Mouse (Mus musculus): ENCODE measurements around the gene Tshz2. TPM values are rescaled to one million over a fixed set of nuclear protein-coding genes. Genes with fewer than 3 reads are reported as not detected.
"Not testable (repeated sequence)": the region's sequence is repeated elsewhere in the genome, so short reads cannot be mapped to it uniquely, and the experiment has no call there.

Gene Tshz2
- 18.9 and 42.6 TPM in 2 replicates for polyA plus RNA-seq (2012; rRNA removed)

DNA sequence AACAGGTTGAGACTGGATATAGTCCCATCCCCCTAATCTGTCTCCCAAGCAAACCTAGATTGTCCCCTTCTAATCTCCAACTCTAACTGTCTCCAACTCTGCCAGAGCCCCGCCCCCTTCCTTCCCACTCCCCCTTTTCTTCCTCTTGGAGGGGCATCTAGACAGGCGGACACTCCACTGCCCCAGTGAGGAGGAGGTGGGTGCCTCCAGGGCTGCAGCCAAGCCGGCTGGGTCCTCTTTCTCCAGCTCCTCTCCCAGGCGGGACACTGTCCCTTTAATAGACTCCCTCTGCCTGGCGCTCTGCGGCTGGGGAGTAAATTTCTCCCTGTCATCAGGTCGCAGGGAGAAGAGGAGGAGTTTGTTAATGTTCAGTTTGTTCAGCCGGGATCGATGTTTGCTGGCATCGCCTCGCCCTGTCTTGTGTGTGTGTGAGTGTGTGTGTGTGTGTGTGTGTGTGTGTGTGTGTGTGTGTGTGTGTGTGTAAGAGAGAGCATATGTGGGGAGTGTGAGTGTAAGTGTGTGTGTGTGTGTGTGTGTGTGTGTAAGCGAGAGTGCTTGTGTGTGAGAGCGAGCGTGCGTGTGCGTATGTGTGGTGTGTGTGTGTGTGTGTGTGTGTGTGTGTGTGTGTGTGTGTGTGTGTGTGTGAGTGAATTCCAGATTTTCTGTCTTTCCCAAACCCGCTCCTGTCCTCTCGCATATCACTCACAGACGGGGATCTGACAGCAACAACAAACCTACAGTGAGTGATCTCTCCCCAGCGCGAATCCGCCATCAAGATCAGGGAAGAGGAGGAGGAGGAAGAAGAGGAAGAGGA lies at the start of gene Tshz2:
Tshz2 (plus strand) TSS at position 676 of the 814 bp plus-strand sequence.
- DNase-seq (ENCODE audit: low read depth): peak; percentile 86
- TF ChIP-seq POLR2A (IDR thresholded peaks at IDR 0.05; ENCODE audit: borderline replicate concordance, extremely low read depth, insufficient read depth, insufficient read length, poor library complexity, severe bottlenecking): no peak
- no peak for TF ChIP-seq CTCF (IDR thresholded peaks at IDR 0.05; ENCODE audit: borderline replicate concordance, extremely low read depth, insufficient read depth, insufficient read length)

DNA sequence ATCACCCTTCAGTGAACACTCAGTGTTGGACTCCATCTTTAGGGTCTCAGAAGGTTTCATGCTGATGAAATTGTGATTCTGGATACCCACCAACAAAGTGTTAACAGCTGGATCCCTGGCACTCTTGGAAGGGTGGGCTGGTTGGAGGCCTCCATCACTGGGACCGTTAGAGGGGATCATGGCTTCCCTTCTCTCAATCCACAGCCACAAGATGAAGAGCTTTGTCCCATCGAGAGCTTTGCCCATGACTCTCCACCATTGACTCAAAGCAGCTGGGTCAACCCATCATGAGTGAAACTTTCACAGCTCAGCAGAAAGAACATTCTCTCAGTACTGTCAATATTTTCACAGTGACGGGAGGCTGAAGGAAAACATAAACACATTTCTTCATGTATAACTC lies 49.3 kb upstream of the Tshz2 start:
- TF ChIP-seq CTCF (IDR thresholded peaks at IDR 0.05; ENCODE audit: borderline replicate concordance, extremely low read depth, insufficient read depth, insufficient read length) (no peak), POLR2A (IDR thresholded peaks at IDR 0.05; ENCODE audit: borderline replicate concordance, extremely low read depth, insufficient read depth, insufficient read length, poor library complexity, severe bottlenecking) (no peak)

DNA sequence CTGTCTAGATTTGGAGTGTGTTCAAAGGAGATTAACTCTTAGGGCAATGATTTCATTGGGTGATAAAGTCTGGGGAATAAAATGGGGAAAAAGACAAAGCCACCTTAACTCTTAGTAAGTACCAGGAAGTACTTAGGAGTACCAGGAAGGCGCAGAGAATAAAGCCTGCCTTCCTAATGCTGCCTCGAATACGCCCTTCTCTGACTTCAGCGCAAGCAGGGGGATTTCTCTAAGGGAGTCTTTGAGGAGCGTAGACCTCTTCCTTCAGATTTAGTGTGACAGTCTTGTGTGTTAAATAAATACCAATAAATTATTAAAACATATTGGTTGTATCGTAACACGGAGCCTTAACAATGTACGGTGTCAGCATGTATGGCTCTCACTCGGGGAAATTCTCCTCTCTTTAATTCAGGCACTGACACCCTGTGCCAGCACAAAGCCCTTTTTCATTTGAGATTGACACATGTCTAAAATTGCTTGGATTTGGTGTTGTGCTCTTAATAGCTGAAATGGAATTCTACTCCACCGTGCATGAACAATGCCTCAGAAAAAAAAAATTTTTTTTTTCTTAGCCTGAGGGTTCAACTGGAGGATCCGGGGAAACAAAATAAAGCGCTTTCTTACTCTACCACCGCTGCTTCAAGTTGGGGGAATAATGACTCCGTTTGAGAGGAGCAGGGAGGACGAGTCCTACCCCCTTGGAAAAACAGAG lies 47.9 kb upstream of the Tshz2 start:
- TF ChIP-seq POLR2A (IDR thresholded peaks at IDR 0.05; ENCODE audit: borderline replicate concordance, extremely low read depth, insufficient read depth, insufficient read length, poor library complexity, severe bottlenecking): no peak
- no peak for TF ChIP-seq CTCF (IDR thresholded peaks at IDR 0.05; ENCODE audit: borderline replicate concordance, extremely low read depth, insufficient read depth, insufficient read length)
- peak; percentile 60 for DNase-seq (ENCODE audit: low read depth)

More for the DNA sequence above, 49.3 kb upstream of the Tshz2 start:
- no peak for DNase-seq (ENCODE audit: low read depth)

GRCm38 (mm10) chr2:169585631-169586285 lies 47.1 kb upstream of the Tshz2 start:
- no peak for TF ChIP-seq POLR2A (IDR thresholded peaks at IDR 0.05; ENCODE audit: borderline replicate concordance, extremely low read depth, insufficient read depth, insufficient read length, poor library complexity, severe bottlenecking)
- no peak for DNase-seq (ENCODE audit: low read depth)

DNA sequence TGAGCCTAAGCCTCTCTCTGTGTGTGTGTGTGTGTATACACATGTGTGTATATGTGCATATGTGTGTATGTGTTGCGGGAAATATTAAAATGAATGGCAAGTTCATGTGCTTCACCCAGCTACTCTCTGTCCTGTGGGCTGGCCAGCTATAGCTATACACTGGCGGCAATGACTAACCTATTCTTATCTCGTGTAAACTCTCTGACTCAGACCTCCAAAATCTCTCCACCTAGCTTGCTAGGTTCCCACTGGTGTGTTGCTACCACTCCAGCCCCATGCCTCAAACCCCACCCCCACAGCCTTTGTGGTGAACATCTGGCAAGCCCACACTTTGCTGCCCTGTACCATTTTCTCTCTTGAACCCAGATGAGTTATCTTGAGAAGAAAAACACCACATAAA lies 46.1 kb upstream of the Tshz2 start:
- DNase-seq (ENCODE audit: low read depth): no peak
- TF ChIP-seq CTCF (IDR thresholded peaks at IDR 0.05; ENCODE audit: borderline replicate concordance, extremely low read depth, insufficient read depth, insufficient read length): no peak
- no peak for TF ChIP-seq POLR2A (IDR thresholded peaks at IDR 0.05; ENCODE audit: borderline replicate concordance, extremely low read depth, insufficient read depth, insufficient read length, poor library complexity, severe bottlenecking)

DNA sequence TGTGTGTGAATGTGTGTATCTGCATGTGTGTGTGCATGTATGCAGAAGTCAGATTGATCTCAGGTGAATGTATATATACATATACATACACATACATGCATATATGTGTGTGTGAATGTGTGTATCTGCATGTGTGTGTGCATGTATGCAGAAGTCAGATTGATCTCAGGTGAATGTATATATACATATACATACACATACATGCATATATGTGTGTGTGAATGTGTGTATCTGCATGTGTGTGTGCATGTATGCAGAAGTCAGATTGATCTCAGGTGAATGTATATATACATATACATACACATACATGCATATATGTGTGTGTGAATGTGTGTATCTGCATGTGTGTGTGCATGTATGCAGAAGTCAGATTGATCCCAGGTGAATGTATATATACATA lies 45.2 kb upstream of the Tshz2 start, which contains the start of gene Gm11011:
Gm11011 (minus strand) TSS at position 101 of the 400 bp plus-strand sequence.
- DNase-seq (ENCODE audit: low read depth): not testable (repeated sequence)

DNA sequence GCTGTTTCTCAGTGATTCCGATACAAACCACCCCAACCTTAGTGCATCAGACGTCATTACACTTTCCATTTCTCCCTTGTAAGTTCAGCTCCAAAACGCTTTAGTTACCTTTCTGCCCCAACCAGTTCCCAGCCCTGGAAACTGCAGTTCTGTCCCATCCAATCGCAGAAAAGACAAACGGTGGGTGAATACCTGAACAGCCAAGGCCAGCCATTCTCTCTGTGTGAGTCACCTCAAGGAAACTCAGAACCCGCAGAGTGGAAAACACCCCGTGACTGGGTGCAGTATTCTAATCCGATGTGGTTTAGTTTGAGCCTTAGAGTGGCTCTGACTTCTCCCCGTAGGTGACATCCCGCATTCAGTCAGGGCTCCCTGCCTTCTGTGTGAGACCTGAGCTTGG lies 43.1 kb upstream of the Tshz2 start:
- TF ChIP-seq CTCF (IDR thresholded peaks at IDR 0.05; ENCODE audit: borderline replicate concordance, extremely low read depth, insufficient read depth, insufficient read length) (no peak), POLR2A (IDR thresholded peaks at IDR 0.05; ENCODE audit: borderline replicate concordance, extremely low read depth, insufficient read depth, insufficient read length, poor library complexity, severe bottlenecking) (no peak)
- DNase-seq (ENCODE audit: low read depth): no peak

- DNase-seq (ENCODE audit: low read depth): no peak
- no peak for TF ChIP-seq POLR2A (IDR thresholded peaks at IDR 0.05; ENCODE audit: borderline replicate concordance, extremely low read depth, insufficient read depth, insufficient read length, poor library complexity, severe bottlenecking)
- no peak for TF ChIP-seq CTCF (IDR thresholded peaks at IDR 0.05; ENCODE audit: borderline replicate concordance, extremely low read depth, insufficient read depth, insufficient read length)
Measured at GRCm38 (mm10) chr2:169590412-169590811, 42.4 kb upstream of the Tshz2 start.

DNA sequence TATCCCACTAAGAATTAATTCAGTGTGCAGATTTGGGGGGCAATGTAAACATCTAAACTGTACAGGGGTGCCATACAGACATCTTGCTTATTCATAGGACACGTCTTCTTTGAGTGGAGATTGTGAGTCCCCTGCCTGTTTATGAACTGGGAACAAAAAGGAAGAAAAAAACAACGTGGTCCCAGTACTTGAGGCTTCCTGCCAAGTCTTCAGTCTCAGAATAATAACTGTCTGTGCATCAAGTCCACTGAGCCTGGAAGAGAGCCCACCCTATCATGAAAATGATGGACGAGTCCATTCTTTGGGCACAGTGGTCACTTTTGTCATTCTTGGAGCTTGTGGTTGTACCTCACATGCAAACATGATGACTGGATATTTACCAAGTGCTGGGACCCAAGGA lies 39.1 kb upstream of the Tshz2 start:
- no peak for TF ChIP-seq POLR2A (IDR thresholded peaks at IDR 0.05; ENCODE audit: borderline replicate concordance, extremely low read depth, insufficient read depth, insufficient read length, poor library complexity, severe bottlenecking)
- no peak for TF ChIP-seq CTCF (IDR thresholded peaks at IDR 0.05; ENCODE audit: borderline replicate concordance, extremely low read depth, insufficient read depth, insufficient read length)
- DNase-seq (ENCODE audit: low read depth): peak; percentile 65

GRCm38 (mm10) chr2:169597357-169597756 lies 35.5 kb upstream of the Tshz2 start:
- DNase-seq (ENCODE audit: low read depth): peak; percentile 62
- TF ChIP-seq CTCF (IDR thresholded peaks at IDR 0.05; ENCODE audit: borderline replicate concordance, extremely low read depth, insufficient read depth, insufficient read length): no peak
- no peak for TF ChIP-seq POLR2A (IDR thresholded peaks at IDR 0.05; ENCODE audit: borderline replicate concordance, extremely low read depth, insufficient read depth, insufficient read length, poor library complexity, severe bottlenecking)

GRCm38 (mm10) chr2:169597971-169598370 lies 34.8 kb upstream of the Tshz2 start:
- TF ChIP-seq POLR2A (IDR thresholded peaks at IDR 0.05; ENCODE audit: borderline replicate concordance, extremely low read depth, insufficient read depth, insufficient read length, poor library complexity, severe bottlenecking) (no peak), CTCF (IDR thresholded peaks at IDR 0.05; ENCODE audit: borderline replicate concordance, extremely low read depth, insufficient read depth, insufficient read length) (no peak)
- peak; percentile 69 for DNase-seq (ENCODE audit: low read depth)
